Mouse (Mus musculus) heart, postnatal 0 days (tissue): Measurements from ENCODE around the gene Hes7.
A peak's percentile ranks its signal among the peaks of the same experiment; 100 is the strongest.

ENCODE experiments used
- CTCF ChIP-seq: IDR thresholded peaks from 2 replicates; pipeline ENCODE4 v1.5.1; 2016; ENCODE audit warnings: antibody characterized with exemption, control low read depth, low read depth
- EP300 ChIP-seq: IDR thresholded peaks from 2 replicates; pipeline ENCODE4 v1.6.1; 2016; ENCODE audit warnings: antibody characterized with exemption, low read depth

DNA sequence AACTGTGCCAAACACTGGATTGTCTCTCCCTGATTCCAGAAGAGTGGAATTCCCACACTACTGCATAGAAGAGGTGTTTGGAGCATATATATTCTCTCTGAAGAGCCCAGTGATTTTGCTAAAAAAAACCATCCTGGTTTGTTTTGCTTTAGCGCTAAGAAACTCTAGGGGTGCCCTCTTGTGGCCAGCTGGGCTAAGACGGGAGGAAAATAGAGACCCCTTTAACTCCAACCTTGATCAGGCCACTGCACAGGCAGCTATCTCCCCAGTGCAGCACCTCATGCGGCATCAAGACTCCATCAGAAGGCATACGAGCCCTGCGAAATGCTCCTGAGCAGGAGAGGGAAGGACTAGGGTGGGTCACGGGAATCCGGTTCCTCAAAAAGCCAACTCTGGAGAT, 30.2 kb downstream of the Hes7 start:
- no peak for TF ChIP-seq EP300
- peak; percentile 64 for TF ChIP-seq CTCF
